Mouse (Mus musculus) G1E (cell line): Measurements from ENCODE around the gene Cep68.

Experiments
- CTCF ChIP-seq: IDR thresholded peaks from 2 replicates; pipeline ENCODE4 v1.5.1; 2012; ENCODE audit warnings: low read depth, low read length, inconsistent platforms, mixed read lengths
- GATA1 ChIP-seq: IDR thresholded peaks from 2 replicates; pipeline ENCODE4 v1.6.1; 2012; ENCODE audit warnings: borderline replicate concordance, low read length, inconsistent platforms, mixed read lengths
- POLR2AphosphoS5 ChIP-seq: IDR thresholded peaks from 2 replicates; pipeline ENCODE4 v1.6.1; 2012; ENCODE audit warnings: low read depth, low read length, inconsistent platforms; ENCODE audit not compliant: insufficient replicate concordance
- TAL1 ChIP-seq: conservative IDR thresholded peaks from 2 replicates; pipeline ENCODE4 v1.6.1; 2012; ENCODE audit warnings: low read depth, low read length, inconsistent platforms, mixed read lengths

GRCm38 (mm10) chr11:20216415-20216814 is 32.8 kb downstream of the Cep68 start:
- TF ChIP-seq CTCF (no peak), GATA1 (no peak), POLR2AphosphoS5 (no peak), TAL1 (no peak)
